Mouse (Mus musculus): ENCODE measurements around the gene Top2b.

Top2b gene

DNA sequence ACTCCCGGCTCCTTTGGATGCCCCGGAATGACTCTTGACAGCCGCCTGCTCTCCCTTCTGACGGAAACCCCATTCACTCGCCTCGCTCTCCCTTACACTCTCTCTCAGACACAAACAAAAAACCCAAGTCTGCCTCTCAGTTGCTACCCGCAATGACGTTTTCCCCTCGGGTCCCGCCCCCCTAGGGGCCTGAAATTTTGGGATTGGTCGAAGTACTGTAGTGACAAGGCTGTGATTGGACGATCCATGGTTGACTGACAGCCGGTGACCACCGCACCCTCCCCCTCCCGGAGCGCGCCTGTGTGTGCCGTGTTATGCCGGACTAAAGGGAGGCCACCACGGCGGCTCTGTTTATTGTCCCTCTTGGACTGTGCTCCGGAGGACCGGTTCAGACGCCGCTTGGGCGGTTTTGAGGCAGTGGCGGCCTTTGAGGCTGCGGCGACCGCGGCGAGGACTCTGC lies at the start of gene Top2b:
Gene Top2b, plus strand, starts transcription at position 302 of the 460 bp plus-strand sequence.
- peak; percentile 98 for DNase-seq

DNA sequence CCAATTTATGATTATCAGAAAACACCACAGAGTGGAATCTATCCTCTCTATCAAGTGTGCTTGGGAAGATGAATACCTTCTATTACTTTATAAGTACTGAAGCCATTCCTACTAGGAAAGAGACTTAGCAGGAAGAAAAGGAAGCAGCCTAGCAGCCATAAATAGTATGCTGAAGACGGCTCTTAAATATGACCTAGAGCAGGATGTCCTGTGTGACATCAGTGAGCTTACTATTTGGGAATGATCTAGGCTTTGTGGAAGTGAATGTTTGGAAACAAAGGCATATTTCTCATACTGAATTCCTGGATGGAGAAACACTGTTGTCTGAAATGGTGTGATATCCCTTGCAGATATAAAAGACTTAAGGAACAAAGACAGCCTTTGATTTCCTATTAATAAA lies 48.3 kb upstream of the Top2b start:
- DNase-seq = no peak

GRCm38 (mm10) chr14:16319818-16320217 lies 45.2 kb upstream of the Top2b start:
- DNase-seq = no peak

DNA sequence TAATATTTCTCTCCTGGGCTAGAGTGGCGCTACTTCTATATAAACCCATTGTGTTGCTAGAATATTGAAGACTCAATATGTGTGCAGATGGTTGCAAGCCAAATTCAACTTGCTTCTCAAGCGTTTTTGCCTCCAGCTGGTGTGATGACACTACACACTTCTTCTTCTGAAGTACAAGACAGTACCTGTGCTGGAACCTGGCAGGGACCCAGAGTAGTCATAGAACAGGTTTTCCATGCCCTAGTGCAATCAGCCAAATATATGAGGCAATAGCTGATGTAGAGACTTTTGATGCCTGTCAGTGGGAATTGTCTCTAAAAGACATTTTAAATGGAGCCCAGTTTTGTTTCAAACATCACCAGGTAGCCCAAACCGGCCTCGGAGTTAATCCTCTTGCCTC lies 40.6 kb upstream of the Top2b start:
- no peak for DNase-seq

DNA sequence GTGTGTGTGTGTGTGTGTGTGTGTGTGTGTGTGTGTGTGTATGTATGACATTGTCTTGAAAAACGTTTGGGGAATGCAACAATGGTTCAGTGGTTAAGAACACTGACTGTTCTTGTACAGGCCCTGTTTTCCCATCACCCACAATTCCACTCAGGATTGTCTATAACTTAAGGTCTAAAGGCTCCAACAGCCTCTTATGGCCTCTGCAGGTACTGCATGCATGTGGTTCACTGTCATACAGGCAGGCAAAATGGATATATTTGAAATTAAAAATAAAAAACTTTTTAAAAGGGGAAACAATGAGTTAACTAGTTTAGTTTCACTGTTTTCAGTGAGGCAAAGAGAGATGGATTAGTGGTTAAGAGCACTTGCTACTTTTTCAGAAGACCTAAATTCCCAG lies 39.8 kb upstream of the Top2b start:
- no peak for DNase-seq

DNA sequence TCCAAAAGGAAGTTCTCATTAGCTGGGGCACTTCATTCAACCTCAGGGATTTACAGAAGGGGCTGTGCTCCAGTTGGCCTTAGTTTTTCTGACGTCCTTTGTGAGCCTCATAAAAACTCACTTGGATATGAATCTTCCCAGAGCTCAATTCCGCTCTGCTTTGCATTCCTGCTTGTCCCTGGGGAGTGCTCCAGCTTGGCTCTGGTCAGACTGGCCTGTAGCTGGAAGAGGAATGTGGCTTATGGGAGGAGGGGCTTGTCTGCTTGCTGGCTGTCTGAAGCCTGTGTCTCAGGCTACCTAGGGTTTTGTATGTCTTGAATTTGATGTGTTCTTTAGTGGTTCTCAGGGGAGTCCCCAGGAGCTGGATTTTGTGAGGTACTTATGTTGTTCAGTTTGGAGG lies 36.4 kb upstream of the Top2b start:
- no peak for DNase-seq

DNA sequence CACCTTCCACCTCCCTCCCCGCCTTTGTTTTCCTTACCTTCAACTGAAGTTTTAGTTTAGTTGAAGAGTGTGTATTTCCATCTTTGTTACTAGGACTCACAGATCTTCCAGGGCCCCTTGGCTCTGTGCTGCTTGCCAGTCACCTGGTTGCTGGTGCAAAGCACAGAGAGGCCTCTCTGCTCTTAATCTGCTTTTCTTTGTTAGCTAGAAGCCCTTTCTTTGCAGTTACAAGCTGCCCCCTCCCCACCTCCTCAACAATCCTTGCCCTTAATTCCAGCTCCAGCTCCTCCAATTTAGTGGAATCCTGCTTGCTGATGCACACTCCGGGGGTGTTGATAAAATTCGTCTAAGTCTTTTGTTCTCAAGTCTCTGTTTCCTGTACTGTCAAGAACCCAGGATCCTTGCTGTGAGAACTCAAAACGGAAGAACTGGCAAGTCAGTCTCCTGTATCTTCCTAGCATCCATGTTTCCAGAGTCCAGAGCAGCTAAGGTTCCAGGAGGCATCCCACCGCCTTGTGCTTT lies 36.0 kb upstream of the Top2b start:
- DNase-seq = no peak

GRCm38 (mm10) chr14:16329756-16330155 lies 35.2 kb upstream of the Top2b start:
- DNase-seq = no peak

DNA sequence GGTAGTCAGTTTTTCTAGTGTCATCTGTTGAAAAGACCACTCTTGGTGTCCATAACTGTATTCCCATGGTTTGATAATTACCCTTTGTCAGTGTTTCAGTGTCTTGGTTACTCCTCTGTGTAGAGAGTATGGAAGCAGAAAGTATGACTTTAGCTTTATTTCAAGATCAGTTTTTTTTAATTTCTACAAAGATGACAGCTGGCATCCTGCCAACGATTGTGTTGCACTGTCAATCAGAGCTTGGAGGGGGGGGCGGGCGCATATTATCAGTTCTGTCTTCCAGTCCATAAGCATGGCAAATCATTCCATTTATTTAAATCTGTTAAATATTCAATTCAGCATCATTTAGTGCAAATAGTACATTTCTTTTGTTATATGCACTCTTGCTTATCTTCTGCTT lies 30.7 kb upstream of the Top2b start:
- DNase-seq = no peak

DNA sequence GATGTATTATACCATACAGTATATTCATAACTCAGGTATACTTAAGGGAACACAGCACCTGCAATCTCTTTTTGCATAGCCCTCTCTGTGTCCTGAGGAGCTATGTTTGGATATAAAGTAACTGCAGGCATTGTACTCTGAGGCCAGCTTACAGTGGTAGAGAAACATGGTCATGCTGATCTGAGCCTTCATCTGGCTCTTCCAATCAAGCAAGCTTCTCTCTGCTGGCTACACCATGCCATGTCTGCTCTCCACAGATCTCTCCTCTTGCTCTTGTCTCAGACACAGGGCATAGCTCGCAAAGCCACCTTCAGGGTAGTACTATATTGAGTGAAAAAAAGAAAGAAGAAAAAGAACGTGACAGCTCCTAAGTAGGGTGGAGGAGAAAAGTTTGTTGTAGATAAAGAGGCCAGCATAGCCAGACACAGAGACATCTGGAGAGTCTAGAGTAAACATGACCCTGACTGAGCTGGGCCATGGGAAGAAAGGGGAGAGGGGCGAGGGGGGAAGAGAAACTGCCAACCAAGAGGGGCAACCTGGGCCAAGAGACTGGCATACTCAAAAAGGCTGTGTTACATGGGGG lies 29.1 kb upstream of the Top2b start:
- DNase-seq = no peak

DNA sequence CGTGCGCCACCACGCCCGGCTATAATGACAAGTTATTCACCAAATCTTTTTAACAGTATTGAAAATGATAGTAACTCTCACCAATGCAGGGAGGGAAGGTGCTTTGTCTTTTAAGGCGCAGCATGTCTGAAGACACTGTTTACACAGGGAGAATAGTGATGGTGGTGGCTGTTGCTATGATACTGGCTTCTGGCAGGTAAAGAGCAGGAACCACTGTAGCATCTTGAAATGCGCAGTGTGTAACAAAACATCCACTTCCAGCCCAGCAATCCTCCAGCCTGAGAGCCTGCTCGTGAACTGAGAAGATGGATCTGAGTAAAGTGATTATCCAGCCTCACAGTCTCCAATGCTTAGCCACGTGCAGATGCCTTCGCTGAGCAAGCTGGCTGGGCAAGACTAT lies 17.5 kb upstream of the Top2b start:
- DNase-seq = no peak

DNA sequence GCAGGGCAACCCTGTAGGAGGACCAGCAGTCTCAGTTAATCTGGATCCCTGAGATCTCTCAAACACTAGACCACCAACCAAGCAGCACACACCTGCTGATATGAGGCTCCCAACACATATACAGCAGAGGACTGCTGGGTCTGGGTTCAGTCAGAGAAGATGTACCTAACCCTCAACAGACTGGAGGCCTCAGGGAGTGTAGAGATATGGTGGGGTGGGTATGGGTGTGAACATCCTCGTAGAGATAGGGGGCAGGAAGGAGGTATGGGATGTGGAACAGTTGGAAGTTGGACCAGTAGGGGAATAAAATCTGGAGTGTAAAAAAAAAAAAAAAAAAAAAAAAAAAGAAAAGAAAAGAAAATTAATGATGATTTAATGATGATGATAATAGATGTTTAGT lies 5.3 kb upstream of the Top2b start:
- DNase-seq = no peak

DNA sequence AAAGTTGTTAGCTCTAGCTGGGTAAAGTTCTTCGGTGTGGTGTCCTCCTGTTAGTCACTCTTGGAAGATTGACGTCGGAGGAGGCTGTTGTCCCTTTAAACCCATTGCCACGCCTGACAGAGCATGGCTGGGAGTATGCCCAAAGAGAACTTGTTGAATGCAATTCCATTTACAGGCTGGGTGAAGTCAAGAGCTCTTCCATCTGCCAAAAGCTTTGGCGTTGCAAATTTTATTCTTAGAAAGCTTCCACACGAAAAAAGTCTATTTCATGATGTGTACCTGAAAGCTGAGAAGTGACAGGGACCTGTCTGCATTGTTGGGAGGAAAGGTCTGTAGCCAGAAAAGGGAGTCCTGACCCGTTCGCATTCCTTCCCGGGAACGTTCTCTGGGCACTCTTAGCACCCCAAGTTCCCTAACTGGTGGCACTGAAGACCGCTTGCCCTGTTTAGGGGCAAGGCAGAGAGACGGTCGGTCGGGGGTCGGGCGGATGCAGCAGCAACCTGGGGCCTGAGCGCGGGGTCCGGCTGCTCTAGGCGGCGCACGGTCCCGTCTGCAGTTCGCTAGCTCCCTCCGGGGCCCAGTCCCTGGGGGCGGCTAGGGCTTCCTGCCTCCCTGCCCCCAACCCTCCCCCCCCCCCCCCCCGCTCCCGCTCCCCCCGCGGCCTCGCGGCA lies 683 bp upstream of the Top2b start:
- DNase-seq = peak; percentile 51 to 64

- peak; percentile 70 to 75 for DNase-seq
These were observed 589 bp downstream of the Top2b start for GRCm38 (mm10) chr14:16365362-16366173.

- no peak for DNase-seq
These were observed 1.4 kb downstream of the Top2b start for GRCm38 (mm10) chr14:16366174-16366889.

GRCm38 (mm10) chr14:16366986-16367385 lies 2.0 kb downstream of the Top2b start:
- no peak for DNase-seq

DNA sequence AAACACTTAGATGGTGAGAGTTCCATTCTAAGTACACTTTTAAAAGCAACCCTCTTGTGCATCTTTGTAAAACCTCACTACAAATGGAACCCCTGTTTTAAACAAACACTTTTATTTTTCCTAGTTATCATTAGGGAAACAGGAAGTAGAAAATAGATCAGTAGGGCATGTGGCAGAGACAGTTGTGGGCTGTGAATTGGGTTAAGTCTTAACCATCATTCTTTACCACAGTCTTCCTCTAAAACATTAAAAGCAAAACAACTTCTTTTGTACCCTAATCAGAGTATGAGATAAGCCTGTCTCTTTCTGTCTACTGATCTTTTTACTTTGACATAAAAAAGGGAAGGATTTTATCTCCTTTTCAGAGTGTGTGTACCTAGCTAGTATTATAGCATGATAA lies 7.8 kb downstream of the Top2b start:
- DNase-seq = no peak

DNA sequence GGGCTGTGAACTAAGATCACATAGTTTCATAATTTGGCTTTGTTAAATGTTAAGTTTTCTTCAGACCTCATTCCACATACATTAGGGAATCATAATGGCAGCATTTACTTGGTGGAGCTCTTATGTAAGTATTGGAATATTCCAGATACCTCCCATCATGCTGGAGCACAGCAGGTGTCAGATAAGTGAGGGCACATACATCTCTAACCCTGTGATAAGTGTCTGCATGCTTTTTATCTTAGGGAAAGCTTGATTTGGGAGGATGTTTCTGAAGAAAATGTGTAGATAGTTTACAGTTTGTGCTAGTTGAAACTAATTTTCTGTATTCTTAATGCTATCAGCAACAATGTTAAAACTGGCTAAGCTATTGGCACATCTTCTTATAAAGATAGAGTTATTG lies 8.2 kb downstream of the Top2b start:
- no peak for DNase-seq

GRCm38 (mm10) chr14:16379917-16380570 lies 15.1 kb downstream of the Top2b start:
- DNase-seq = peak in 1 of 2 experiments; percentile 66

GRCm38 (mm10) chr14:16384783-16385182 lies 19.8 kb downstream of the Top2b start:
- no peak for DNase-seq

- DNase-seq = no peak
These were observed 40.2 kb downstream of the Top2b start for GRCm38 (mm10) chr14:16405187-16405586.

DNA sequence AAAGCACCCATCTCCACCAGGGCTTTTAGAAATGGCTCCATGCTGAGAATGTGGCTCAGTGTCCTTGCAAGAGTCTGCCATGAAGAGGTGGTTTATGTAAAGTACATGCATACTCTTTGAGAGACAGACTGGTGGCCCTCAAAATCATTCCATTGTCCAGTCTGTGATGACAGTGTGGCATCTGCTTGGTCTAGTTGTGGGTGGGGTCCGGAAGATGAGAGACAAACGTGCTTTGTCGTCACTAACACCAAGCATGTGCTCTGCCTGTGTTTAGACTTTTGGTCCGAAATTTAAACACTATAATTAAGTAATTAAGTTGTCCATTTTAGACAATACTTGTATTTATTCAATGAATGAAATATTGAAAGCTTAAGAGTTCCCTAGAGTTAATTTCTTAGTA lies 49.2 kb downstream of the Top2b start:
- no peak for DNase-seq
